Mouse (Mus musculus): Measurements from ENCODE around the gene Spag17. TPM values are rescaled to one million over a fixed set of nuclear protein-coding genes. Genes with fewer than 3 reads are reported as not detected.
"Not testable (repeated sequence)": the region's sequence is repeated elsewhere in the genome, so short reads cannot be mapped to it uniquely, and the experiment has no call there.

Spag17 gene
- polyA plus RNA-seq, 1 experiment from 2014 or later = 0.21 TPM

GRCm38 (mm10) chr3:99881498-99881897, 3.7 kb upstream of the Spag17 start:
- H3K9ac ChIP-seq (ENCODE audit: low read depth, low read length) = no peak overlapping the region
- no peak overlapping the region for H3K4me3 ChIP-seq (ENCODE audit: low read depth, low read length)
- no peak overlapping the region for H3K4me2 ChIP-seq (ENCODE audit: low read depth, low read length)
- no peaks in the 10 kb centered on the region for H3K27me3 ChIP-seq (ENCODE audit: control insufficient read depth, insufficient read depth, low read depth, low read length)
- no peak overlapping the region for H3K27ac ChIP-seq (ENCODE audit: low read length)
- no peak for ATAC-seq (ENCODE audit: low read depth)
- no peaks in the 10 kb centered on the region for H3K9me3 ChIP-seq (replicated peaks; ENCODE audit: control insufficient read depth, low read length)
- H3K4me1 ChIP-seq (ENCODE audit: control insufficient read depth, low read depth, low read length) = no peaks in the 10 kb centered on the region
- 56% methylated on average over 3 of the region's 3 CpGs for WGBS (ENCODE audit: insufficient replicate concordance)
- no peaks in the 10 kb centered on the region for H3K36me3 ChIP-seq (ENCODE audit: control insufficient read depth, insufficient read depth)

GRCm38 (mm10) chr3:99883988-99884564, 1.1 kb upstream of the Spag17 start:
- no peak overlapping the region for H3K9ac ChIP-seq (ENCODE audit: low read depth, low read length)
- no peak overlapping the region for H3K27ac ChIP-seq (ENCODE audit: low read length)
- ATAC-seq (ENCODE audit: low read depth) = no peak
- H3K4me2 ChIP-seq (ENCODE audit: low read depth, low read length) = no peak overlapping the region
- WGBS (ENCODE audit: insufficient replicate concordance) = 65% methylated on average over 6 of the region's 6 CpGs
- no peaks in the 10 kb centered on the region for H3K4me1 ChIP-seq (ENCODE audit: control insufficient read depth, low read depth, low read length)
- no peak overlapping the region for H3K4me3 ChIP-seq (ENCODE audit: low read depth, low read length)
- no peaks in the 10 kb centered on the region for H3K27me3 ChIP-seq (ENCODE audit: control insufficient read depth, insufficient read depth, low read depth, low read length)
- no peaks in the 10 kb centered on the region for H3K9me3 ChIP-seq (replicated peaks; ENCODE audit: control insufficient read depth, low read length)
- no peaks in the 10 kb centered on the region for H3K36me3 ChIP-seq (ENCODE audit: control insufficient read depth, insufficient read depth)

GRCm38 (mm10) chr3:99894741-99895140, 9.5 kb downstream of the Spag17 start:
- H3K4me3 ChIP-seq (ENCODE audit: low read depth, low read length); H3K9me3 ChIP-seq (replicated peaks; ENCODE audit: control insufficient read depth, low read length); H3K27ac ChIP-seq (ENCODE audit: low read length); H3K4me1 ChIP-seq (ENCODE audit: control insufficient read depth, low read depth, low read length); H3K27me3 ChIP-seq (ENCODE audit: control insufficient read depth, insufficient read depth, low read depth, low read length); H3K4me2 ChIP-seq (ENCODE audit: low read depth, low read length); H3K36me3 ChIP-seq (ENCODE audit: control insufficient read depth, insufficient read depth); H3K9ac ChIP-seq (ENCODE audit: low read depth, low read length); ATAC-seq (ENCODE audit: low read depth): not testable (repeated sequence)
- WGBS (ENCODE audit: insufficient replicate concordance) = 76% methylated on average over 4 of the region's 4 CpGs

- no peaks in the 10 kb centered on the region for H3K27me3 ChIP-seq (ENCODE audit: control insufficient read depth, insufficient read depth, low read depth, low read length)
- H3K27ac ChIP-seq (ENCODE audit: low read length) = no peak overlapping the region
- WGBS (ENCODE audit: insufficient replicate concordance) = 71% methylated on average over 8 of the region's 8 CpGs
- H3K4me3 ChIP-seq (ENCODE audit: low read depth, low read length) = no peak overlapping the region
- no peaks in the 10 kb centered on the region for H3K36me3 ChIP-seq (ENCODE audit: control insufficient read depth, insufficient read depth)
- H3K4me1 ChIP-seq (ENCODE audit: control insufficient read depth, low read depth, low read length) = no peaks in the 10 kb centered on the region
- H3K9ac ChIP-seq (ENCODE audit: low read depth, low read length) = no peak overlapping the region
- no peaks in the 10 kb centered on the region for H3K9me3 ChIP-seq (replicated peaks; ENCODE audit: control insufficient read depth, low read length)
- H3K4me2 ChIP-seq (ENCODE audit: low read depth, low read length) = no peak overlapping the region
- no peak for ATAC-seq (ENCODE audit: low read depth)
These were observed 28.7 kb downstream of the Spag17 start for GRCm38 (mm10) chr3:99913809-99914439.

- no peak for ATAC-seq (ENCODE audit: low read depth)
- Histone ChIP-seq H3K4me2 (ENCODE audit: low read depth, low read length) (no peak overlapping the region), H3K36me3 (ENCODE audit: control insufficient read depth, insufficient read depth) (no peaks in the 10 kb centered on the region), H3K9ac (ENCODE audit: low read depth, low read length) (no peak overlapping the region), H3K4me3 (ENCODE audit: low read depth, low read length) (no peak overlapping the region), H3K9me3 (replicated peaks; ENCODE audit: control insufficient read depth, low read length) (no peaks in the 10 kb centered on the region), H3K4me1 (ENCODE audit: control insufficient read depth, low read depth, low read length) (no peaks in the 10 kb centered on the region), H3K27me3 (ENCODE audit: control insufficient read depth, insufficient read depth, low read depth, low read length) (no peaks in the 10 kb centered on the region), H3K27ac (ENCODE audit: low read length) (no peak overlapping the region)
- 60% methylated on average over 3 of the region's 3 CpGs for WGBS (ENCODE audit: insufficient replicate concordance)
These were observed 37.7 kb downstream of the Spag17 start for GRCm38 (mm10) chr3:99922944-99923343.

GRCm38 (mm10) chr3:99930920-99931620, 45.9 kb downstream of the Spag17 start:
- no peak overlapping the region for H3K9ac ChIP-seq (ENCODE audit: low read depth, low read length)
- no peaks in the 10 kb centered on the region for H3K36me3 ChIP-seq (ENCODE audit: control insufficient read depth, insufficient read depth)
- no peaks in the 10 kb centered on the region for H3K27me3 ChIP-seq (ENCODE audit: control insufficient read depth, insufficient read depth, low read depth, low read length)
- 56% methylated on average over 12 of the region's 12 CpGs for WGBS (ENCODE audit: insufficient replicate concordance)
- H3K4me1 ChIP-seq (ENCODE audit: control insufficient read depth, low read depth, low read length) = no peaks in the 10 kb centered on the region
- H3K27ac ChIP-seq (ENCODE audit: low read length) = no peak overlapping the region
- no peak overlapping the region for H3K4me3 ChIP-seq (ENCODE audit: low read depth, low read length)
- no peak for ATAC-seq (ENCODE audit: low read depth)
- H3K9me3 ChIP-seq (replicated peaks; ENCODE audit: control insufficient read depth, low read length) = no peaks in the 10 kb centered on the region
- H3K4me2 ChIP-seq (ENCODE audit: low read depth, low read length) = no peak overlapping the region

- H3K36me3 ChIP-seq (ENCODE audit: control insufficient read depth, insufficient read depth) = no peaks in the 10 kb centered on the region
- H3K9me3 ChIP-seq (replicated peaks; ENCODE audit: control insufficient read depth, low read length) = no peaks in the 10 kb centered on the region
- no peak overlapping the region for H3K4me3 ChIP-seq (ENCODE audit: low read depth, low read length)
- WGBS (ENCODE audit: insufficient replicate concordance) = 25% methylated on average over 1 of the region's 1 CpGs
- no peak overlapping the region for H3K27ac ChIP-seq (ENCODE audit: low read length)
- no peak overlapping the region for H3K4me2 ChIP-seq (ENCODE audit: low read depth, low read length)
- ATAC-seq (ENCODE audit: low read depth) = no peak
- no peaks in the 10 kb centered on the region for H3K27me3 ChIP-seq (ENCODE audit: control insufficient read depth, insufficient read depth, low read depth, low read length)
- no peaks in the 10 kb centered on the region for H3K4me1 ChIP-seq (ENCODE audit: control insufficient read depth, low read depth, low read length)
- no peak overlapping the region for H3K9ac ChIP-seq (ENCODE audit: low read depth, low read length)
These were observed 51.0 kb downstream of the Spag17 start for GRCm38 (mm10) chr3:99936159-99936558.

GRCm38 (mm10) chr3:99938611-99939286, 53.5 kb downstream of the Spag17 start:
- Histone ChIP-seq H3K27ac (ENCODE audit: low read length) (no peak overlapping the region), H3K4me3 (ENCODE audit: low read depth, low read length) (no peak overlapping the region), H3K4me2 (ENCODE audit: low read depth, low read length) (no peak overlapping the region), H3K9ac (ENCODE audit: low read depth, low read length) (no peak overlapping the region), H3K36me3 (ENCODE audit: control insufficient read depth, insufficient read depth) (no peaks in the 10 kb centered on the region), H3K9me3 (replicated peaks; ENCODE audit: control insufficient read depth, low read length) (no peaks in the 10 kb centered on the region), H3K4me1 (ENCODE audit: control insufficient read depth, low read depth, low read length) (no peaks in the 10 kb centered on the region), H3K27me3 (ENCODE audit: control insufficient read depth, insufficient read depth, low read depth, low read length) (no peaks in the 10 kb centered on the region)
- ATAC-seq (ENCODE audit: low read depth) = no peak
- 22% methylated on average over 8 of the region's 8 CpGs for WGBS (ENCODE audit: insufficient replicate concordance)

GRCm38 (mm10) chr3:99945171-99945570, 60.0 kb downstream of the Spag17 start:
- H3K9me3 ChIP-seq (replicated peaks; ENCODE audit: control insufficient read depth, low read length) = no peaks in the 10 kb centered on the region
- H3K36me3 ChIP-seq (ENCODE audit: control insufficient read depth, insufficient read depth) = no peaks in the 10 kb centered on the region
- ATAC-seq (ENCODE audit: low read depth) = no peak
- no peaks in the 10 kb centered on the region for H3K27me3 ChIP-seq (ENCODE audit: control insufficient read depth, insufficient read depth, low read depth, low read length)
- H3K4me1 ChIP-seq (ENCODE audit: control insufficient read depth, low read depth, low read length) = no peaks in the 10 kb centered on the region
- WGBS (ENCODE audit: insufficient replicate concordance) = 50% methylated on average over 2 of the region's 2 CpGs
- no peak overlapping the region for H3K27ac ChIP-seq (ENCODE audit: low read length)
- no peak overlapping the region for H3K4me3 ChIP-seq (ENCODE audit: low read depth, low read length)
- H3K9ac ChIP-seq (ENCODE audit: low read depth, low read length) = no peak overlapping the region
- H3K4me2 ChIP-seq (ENCODE audit: low read depth, low read length) = no peak overlapping the region
